Mouse (Mus musculus): Measurements from ENCODE around the gene Mknk1. TPM values are rescaled to one million over a fixed set of nuclear protein-coding genes. Genes with fewer than 3 reads are reported as not detected.

Mknk1 gene
- polyA plus RNA-seq (2017; shearing (Covaris generic)) = 54.4 TPM

GRCm38 (mm10) chr4:115838696-115839641 is at the start of gene Mknk1:
TSS of gene Mknk1 (plus strand) at chr4:115839198.

DNA sequence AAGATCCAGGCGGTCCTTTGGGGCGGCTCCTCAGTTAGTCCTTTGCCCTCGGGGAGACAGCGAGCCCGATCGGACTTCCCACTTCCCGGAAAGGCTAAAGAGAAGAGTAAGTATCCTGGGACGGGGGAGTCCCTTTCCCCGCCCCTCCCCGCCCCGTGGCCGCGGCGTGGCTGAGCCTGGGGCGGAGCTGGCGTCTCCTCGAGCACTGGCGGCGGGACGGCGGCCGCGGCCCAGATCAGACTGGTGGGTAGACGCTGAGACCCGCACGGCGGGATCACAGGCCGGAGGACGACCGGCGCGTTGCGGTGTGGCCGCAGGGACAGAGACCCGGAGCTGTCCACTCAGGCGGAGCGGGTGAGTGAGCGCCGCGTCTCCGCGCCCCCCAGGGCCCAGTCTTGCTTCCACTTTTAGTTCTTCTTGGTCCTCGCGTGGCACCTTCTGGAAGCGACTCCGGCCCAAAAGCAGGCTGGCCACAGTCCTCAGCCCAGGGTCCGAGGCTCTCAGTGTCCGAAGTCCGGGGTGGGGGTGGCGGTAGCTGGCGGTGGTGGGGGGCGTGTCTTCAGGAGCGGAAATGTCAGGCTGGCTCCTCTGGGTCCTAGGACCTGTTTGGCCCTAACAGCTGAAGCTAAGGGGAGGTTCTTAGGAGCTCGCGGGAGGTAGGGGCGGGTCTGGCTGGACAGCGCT is 11.0 kb upstream of the Mknk1 start, which contains the start of gene Mob3c:
Mob3c (plus strand) TSS at position 205 of the 684 bp plus-strand sequence.

DNA sequence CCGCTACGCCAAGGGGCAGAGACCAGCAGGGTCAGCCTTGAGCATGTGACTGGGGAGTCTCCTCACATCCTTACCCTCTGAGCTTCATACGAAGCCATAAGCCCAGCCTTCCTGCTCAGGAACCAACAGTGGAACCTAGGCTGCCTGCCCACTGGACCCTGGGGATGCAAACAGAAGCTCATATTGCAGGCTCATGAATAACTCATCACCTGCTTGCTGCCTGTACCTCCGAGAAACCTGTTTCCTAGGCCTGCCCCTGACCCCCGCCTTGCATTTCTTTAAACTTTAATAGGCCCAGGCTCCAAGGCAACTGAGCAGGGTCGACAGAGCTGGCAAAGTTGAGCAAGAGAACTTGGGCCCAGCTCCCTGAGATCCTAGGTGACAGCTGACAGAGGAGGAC is 45.0 kb downstream of the Mknk1 start, which contains the start of gene Kncn:
Kncn (plus strand) TSS at position 379 of the 400 bp plus-strand sequence.

DNA sequence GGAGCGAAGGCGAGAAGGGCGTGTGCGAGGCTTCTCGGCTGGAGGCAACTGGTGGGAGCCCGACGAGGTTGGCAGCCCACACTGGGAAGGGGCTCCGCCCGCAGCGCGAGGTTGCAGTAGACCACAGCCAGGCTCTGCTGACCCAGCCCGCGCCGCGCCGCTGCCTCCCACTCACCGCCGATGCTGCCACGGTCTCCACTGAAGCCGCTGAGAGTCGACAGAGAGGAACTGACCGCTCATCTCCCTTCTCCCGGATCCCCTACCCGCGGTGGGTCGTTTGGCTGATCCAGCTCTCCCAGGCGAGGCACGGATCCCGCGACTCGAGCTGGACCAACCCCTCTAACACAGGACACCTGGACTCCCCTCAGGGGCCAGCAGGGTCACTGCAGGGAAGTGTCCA is 51.6 kb downstream of the Mknk1 start, which contains the start of gene 6430628N08Rik:
6430628N08Rik (plus strand) TSS at position 113 of the 400 bp plus-strand sequence.

Other genes with a start within 250 kb of the Mknk1 start
- not detected for gene Cyp4a32, start 238.2 kb upstream of the Mknk1 start, polyA plus RNA-seq (2017; shearing (Covaris generic))
- gene Cyp4b1, start 191.5 kb upstream of the Mknk1 start, polyA plus RNA-seq (2017; shearing (Covaris generic)) = not detected
- 39.3 TPM for gene Efcab14, start 101.5 kb upstream of the Mknk1 start, polyA plus RNA-seq (2017; shearing (Covaris generic))
- gene Tex38, start 58.2 kb upstream of the Mknk1 start, polyA plus RNA-seq (2017; shearing (Covaris generic)) = not detected
- 29.0 TPM for gene Atpaf1, start 54.4 kb upstream of the Mknk1 start, polyA plus RNA-seq (2017; shearing (Covaris generic))
- 28.0 TPM for gene Mob3c, start 11.1 kb upstream of the Mknk1 start, polyA plus RNA-seq (2017; shearing (Covaris generic))
- 0.17 TPM for gene Kncn, start 45.2 kb downstream of the Mknk1 start, polyA plus RNA-seq (2017; shearing (Covaris generic))
- gene 6430628N08Rik, start 51.5 kb downstream of the Mknk1 start, polyA plus RNA-seq (2017; shearing (Covaris generic)) = not detected
- gene Dmbx1, start 100.7 kb downstream of the Mknk1 start, polyA plus RNA-seq (2017; shearing (Covaris generic)) = not detected
- gene Faah, start 178.7 kb downstream of the Mknk1 start, polyA plus RNA-seq (2017; shearing (Covaris generic)) = 192 TPM
- gene Nsun4, start 214.7 kb downstream of the Mknk1 start, polyA plus RNA-seq (2017; shearing (Covaris generic)) = 53.4 TPM
- 472 TPM for gene Uqcrh, start 235.9 kb downstream of the Mknk1 start, polyA plus RNA-seq (2017; shearing (Covaris generic))
- 42.7 TPM for gene Lrrc41, start 236.1 kb downstream of the Mknk1 start, polyA plus RNA-seq (2017; shearing (Covaris generic))